Mouse (Mus musculus) liver, embryonic 14.5 days (tissue): ENCODE data around the gene Timm9.

Source experiments
- CTCF ChIP-seq: IDR thresholded peaks from 2 replicates; pipeline ENCODE4 v1.5.1; 2016; ENCODE audit warnings: antibody characterized with exemption, low read depth, control low read depth
- EP300 ChIP-seq: IDR thresholded peaks from 2 replicates; pipeline ENCODE4 v1.6.1; 2016; ENCODE audit warnings: antibody characterized with exemption, low read depth

DNA sequence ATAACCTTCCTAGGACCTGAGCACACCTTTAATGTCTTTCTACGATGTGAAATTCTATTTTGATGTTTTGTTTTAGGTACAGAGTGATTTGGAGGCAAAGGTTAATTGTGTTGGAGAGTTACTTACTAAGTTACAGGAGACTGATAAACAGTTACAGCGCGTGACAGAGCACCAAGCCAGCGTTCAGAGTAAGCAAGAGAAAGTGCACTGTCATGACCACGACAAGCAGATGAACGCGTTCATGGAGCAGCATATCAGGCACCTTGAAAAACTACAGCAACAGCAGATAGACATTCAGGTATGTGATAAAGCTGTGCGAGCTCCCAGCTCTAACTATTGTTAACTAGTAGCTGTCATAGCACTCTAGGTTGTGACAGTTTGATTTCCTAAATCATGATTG, 13.7 kb upstream of the Timm9 start:
- TF ChIP-seq CTCF (no peak), EP300 (no peak)
